Mouse (Mus musculus) heart, postnatal 0 days (tissue): ENCODE measurements around the gene Erf. TPM values are rescaled to one million over a fixed set of nuclear protein-coding genes. Genes with fewer than 3 reads are reported as not detected.
A peak's percentile ranks its signal among the peaks of the same experiment; 100 is the strongest.

Experiments used
- ATAC-seq: fragments of 200-750 bp; cut with Nextera tagmentation; 2 replicates; pipeline ENCODE4 v1.8.0; 2017; ENCODE audit warnings: low read depth, moderate number of reproducible peaks, moderate library complexity; ENCODE audit not compliant: insufficient read depth
- DNase-seq: peaks from one replicate; pipeline ENCODE4 v3.0.0-alpha.2; 2016; ENCODE audit warnings: low spot score
- H3K27ac ChIP-seq: fragments of 300-500 bp; sonication (generic); 2 replicates; pipeline ENCODE4 v1.5.1; 2014; ENCODE audit warnings: low read depth, mild to moderate bottlenecking
- H3K27me3 ChIP-seq: fragments of 300-500 bp; sonication (generic); 2 replicates; pipeline ENCODE4 v1.6.1; 2014; ENCODE audit warnings: low read length, mixed read lengths; ENCODE audit not compliant: control insufficient read depth, insufficient read depth
- H3K36me3 ChIP-seq: fragments of 300-500 bp; sonication (generic); replicated peaks from 2 replicates; pipeline ENCODE4 v1.6.1; 2014; ENCODE audit warnings: low read length, mixed read lengths; ENCODE audit not compliant: control insufficient read depth, insufficient read depth
- H3K4me1 ChIP-seq: fragments of 300-500 bp; sonication (generic); 2 replicates; pipeline ENCODE4 v1.6.1; 2014; ENCODE audit warnings: antibody characterized with exemption; ENCODE audit not compliant: control insufficient read depth, insufficient read depth
- H3K4me2 ChIP-seq: fragments of 300-500 bp; sonication (generic); 2 replicates; pipeline ENCODE4 v1.6.1; 2014; ENCODE audit warnings: low read depth, mild to moderate bottlenecking, low read length, moderate library complexity
- H3K4me3 ChIP-seq: fragments of 300-500 bp; sonication (generic); 2 replicates; pipeline ENCODE4 v1.5.1; 2014; ENCODE audit warnings: low read depth, low read length
- H3K9ac ChIP-seq: fragments of 300-500 bp; sonication (generic); replicated peaks from 2 replicates; pipeline ENCODE4 v1.6.1; 2014; ENCODE audit warnings: low read depth, low read length, mixed read lengths
- H3K9me3 ChIP-seq: fragments of 300-500 bp; sonication (generic); replicated peaks from 2 replicates; pipeline ENCODE4 v1.6.1; 2016; ENCODE audit warnings: low read length; ENCODE audit not compliant: control insufficient read depth
- CTCF ChIP-seq: IDR thresholded peaks from 2 replicates; pipeline ENCODE4 v1.5.1; 2016; ENCODE audit warnings: antibody characterized with exemption, control low read depth, low read depth
- EP300 ChIP-seq: IDR thresholded peaks from 2 replicates; pipeline ENCODE4 v1.6.1; 2016; ENCODE audit warnings: antibody characterized with exemption, low read depth
- WGBS: fragments of 180-500 bp; shearing (Covaris S2); extraction: QIAGEN DNeasy Blood & Tissue Kit; methylation state at CpG from one replicate; pipeline ENCODE4 v1.1.7; 2014; 5-methylcytosine and 5-hydroxymethylcytosine counted together
- polyA plus RNA-seq: library from polyadenylated mRNA; unstranded; fragments of >200 nt; fragmentation: Nextera tagmentation; extraction: Ambion mirVana; gene quantifications from 2 replicates; pipeline ENCODE4 v1.2.1, GENCODE M21; 2015
- total RNA-seq: library from RNA; depleted of rRNA; stranded (reverse); fragments of >200 nt; gene quantifications from 2 replicates; pipeline ENCODE4 v1.2.3, GENCODE M21; 2014; ENCODE audit warnings: low replicate concordance

Erf gene
- total and polyA plus RNA-seq, 2 experiments from 2014 or later: 7.0 to 66.8 TPM

DNA sequence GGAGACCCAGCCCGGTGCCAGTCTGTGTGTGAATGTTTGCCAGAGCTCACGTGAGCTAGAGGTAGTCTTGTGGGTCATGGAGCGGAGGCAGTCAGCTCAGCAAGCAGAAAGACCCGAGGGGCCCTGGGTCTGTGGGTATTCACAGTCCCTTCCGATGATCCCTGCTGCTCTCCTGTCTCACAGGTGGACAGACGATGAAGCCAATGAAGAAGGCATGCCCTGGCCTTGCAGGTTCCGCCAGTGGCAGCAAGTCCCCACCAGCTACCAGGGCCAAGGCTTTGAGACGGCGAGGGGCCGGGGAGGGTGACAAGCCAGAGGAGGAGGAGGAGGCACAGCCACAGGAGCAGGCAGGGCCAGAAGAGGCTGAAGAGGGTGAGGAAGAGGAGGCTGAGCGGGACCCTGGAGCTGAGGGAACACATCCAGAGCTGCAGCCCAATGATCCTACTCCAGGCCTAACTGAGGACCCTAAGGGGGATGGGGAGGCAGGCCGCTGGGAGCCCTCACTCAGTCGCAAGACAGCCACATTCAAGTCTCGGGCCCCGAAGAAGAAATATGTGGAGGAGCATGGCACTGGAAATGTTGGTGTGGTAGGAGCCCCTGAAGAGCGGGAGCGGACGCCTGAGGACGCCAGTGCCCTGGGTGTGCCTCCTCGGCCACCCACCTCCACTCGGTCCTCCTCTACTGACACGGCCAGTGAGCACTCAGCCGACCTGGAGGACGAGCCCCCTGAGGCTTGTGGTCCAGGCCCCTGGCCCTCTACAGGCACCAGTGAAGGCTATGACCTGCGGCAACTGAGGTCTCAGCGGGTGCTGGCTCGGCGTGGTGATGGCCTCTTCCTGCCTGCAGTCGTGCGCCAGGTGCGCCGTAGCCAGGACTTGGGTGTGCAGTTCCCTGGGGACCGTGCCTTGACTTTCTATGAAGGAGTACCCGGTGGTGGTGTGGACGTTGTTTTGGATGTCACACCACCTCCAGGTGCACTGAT lies 20.4 kb upstream of the Erf start:
- Histone ChIP-seq H3K9me3 (no peaks in the 10 kb centered on the region), H3K9ac (no peak overlapping the region), H3K36me3 (peaks cover 25% of the 10 kb centered on the region), H3K4me3 (no peak overlapping the region), H3K4me2 (no peak overlapping the region), H3K27me3 (no peaks in the 10 kb centered on the region), H3K27ac (no peak overlapping the region), H3K4me1 (peaks cover 38% of the 10 kb centered on the region)
- DNase-seq (no peak), ATAC-seq (no peak)
- no peak for TF ChIP-seq EP300
- TF ChIP-seq CTCF: no peak
- WGBS: 89% methylated on average over 35 of the region's 35 CpGs

DNA sequence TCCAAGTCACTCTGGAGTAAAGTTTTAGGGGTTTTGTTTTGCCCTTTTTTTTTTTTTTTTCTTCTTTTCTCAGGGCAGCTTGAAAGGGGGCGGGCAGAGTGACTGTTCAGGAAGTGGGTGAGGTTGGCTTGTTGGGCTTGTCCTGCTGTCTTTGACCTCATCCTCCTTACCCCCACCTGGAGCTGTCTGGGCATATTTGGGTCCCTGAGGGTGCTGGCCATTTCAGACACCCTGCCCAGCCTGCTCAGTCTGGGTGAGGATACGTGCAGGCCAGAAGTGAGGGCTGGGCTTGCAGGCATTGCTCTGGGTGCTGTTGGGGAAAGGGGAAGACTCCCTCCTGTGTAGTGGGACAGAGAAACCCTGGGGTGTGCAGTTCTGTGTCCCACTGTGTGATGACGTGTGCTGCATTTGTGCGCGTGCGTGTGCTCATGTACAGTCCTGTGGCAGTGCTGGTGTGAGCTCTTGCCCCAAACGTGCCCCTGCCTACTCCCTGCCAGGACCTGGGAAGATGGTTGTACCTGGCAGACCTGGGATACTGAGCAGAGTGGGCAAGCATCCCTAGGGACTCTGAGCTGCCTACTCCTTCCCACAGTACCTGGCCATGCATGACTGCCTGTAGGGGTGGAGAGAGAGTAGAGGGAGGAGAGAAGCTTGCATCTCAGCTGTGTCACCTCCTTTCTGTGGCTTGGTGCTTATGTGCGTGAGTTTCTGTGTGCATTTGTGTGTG lies 19.1 kb upstream of the Erf start:
- peak overlapping the region; percentile 81 for H3K27ac ChIP-seq
- no peaks in the 10 kb centered on the region for H3K9me3 ChIP-seq
- peaks cover 25% of the 10 kb centered on the region for H3K36me3 ChIP-seq

DNA sequence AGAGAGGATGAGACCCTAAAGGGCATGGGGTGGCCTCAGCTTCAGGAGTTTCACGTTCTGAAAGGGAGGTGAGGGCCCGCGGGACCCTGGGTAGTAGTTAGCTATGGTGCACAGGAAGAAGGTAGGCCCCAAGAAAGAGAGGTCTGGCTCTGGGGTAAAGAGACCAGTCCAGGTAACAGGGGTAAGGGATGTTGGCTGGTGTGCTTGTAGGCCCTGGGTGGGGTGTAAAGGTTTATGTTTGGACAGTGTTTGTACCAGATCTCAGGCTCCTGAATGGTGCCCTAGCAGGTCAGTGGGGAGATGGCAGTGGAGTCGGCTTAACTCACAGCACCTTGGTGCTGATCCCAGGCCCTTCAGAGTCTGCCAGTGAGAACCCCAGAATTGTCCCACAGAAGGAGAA lies 18.5 kb upstream of the Erf start:
- Histone ChIP-seq H3K9me3 (no peaks in the 10 kb centered on the region), H3K4me1 (peaks cover 28% of the 10 kb centered on the region), H3K9ac (peak overlapping the region; percentile 86), H3K4me2 (peak overlapping the region; percentile 86), H3K36me3 (peaks cover 25% of the 10 kb centered on the region), H3K27me3 (no peaks in the 10 kb centered on the region), H3K4me3 (peak overlapping the region; percentile 80), H3K27ac (peak overlapping the region; percentile 81)
- ATAC-seq: no peak
- WGBS: 17% methylated on average over 4 of the region's 4 CpGs
- DNase-seq: no peak
- TF ChIP-seq EP300 (no peak), CTCF (no peak)

More for the DNA sequence above, 19.1 kb upstream of the Erf start:
- 76% methylated on average over 8 of the region's 8 CpGs for WGBS
- Histone ChIP-seq H3K27me3 (no peaks in the 10 kb centered on the region), H3K4me1 (peaks cover 28% of the 10 kb centered on the region), H3K4me3 (peak overlapping the region; percentile 80; the same call in 1 of the 2 replicates), H3K9ac (peak overlapping the region; percentile 86), H3K4me2 (peak overlapping the region; percentile 86)
- DNase-seq: no peak
- no peak for ATAC-seq
- TF ChIP-seq EP300: no peak
- TF ChIP-seq CTCF: no peak

DNA sequence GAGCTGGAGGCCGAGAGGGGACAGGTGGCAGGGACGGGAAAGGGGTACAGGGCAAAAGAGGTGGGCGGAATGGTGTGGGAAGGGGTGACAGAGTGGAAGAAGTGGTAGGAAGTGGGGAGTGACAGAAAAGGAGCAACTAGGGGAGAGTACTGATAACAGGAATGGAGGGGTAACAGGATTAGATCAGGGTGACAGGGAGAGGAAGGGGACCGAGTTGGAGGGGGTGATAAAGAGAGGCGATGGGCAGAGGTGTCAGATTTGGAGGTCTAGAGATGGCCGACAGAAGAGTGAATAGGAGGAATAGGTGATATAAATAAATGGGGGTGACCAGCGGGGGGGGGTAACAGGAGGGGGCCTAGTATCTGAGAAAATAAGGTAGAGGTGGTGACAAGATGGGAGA lies 18.0 kb upstream of the Erf start:
- Histone ChIP-seq H3K36me3 (peaks cover 24% of the 10 kb centered on the region), H3K27me3 (no peaks in the 10 kb centered on the region), H3K4me1 (peaks cover 26% of the 10 kb centered on the region), H3K9me3 (no peaks in the 10 kb centered on the region), H3K4me3 (peak overlapping the region; percentile 80), H3K27ac (peak overlapping the region; percentile 81), H3K9ac (peak overlapping the region; percentile 86), H3K4me2 (peak overlapping the region; percentile 86)
- DNase-seq (no peak), ATAC-seq (no peak)
- TF ChIP-seq CTCF (no peak), EP300 (no peak)
- WGBS: 1% methylated on average over 7 of the region's 7 CpGs

DNA sequence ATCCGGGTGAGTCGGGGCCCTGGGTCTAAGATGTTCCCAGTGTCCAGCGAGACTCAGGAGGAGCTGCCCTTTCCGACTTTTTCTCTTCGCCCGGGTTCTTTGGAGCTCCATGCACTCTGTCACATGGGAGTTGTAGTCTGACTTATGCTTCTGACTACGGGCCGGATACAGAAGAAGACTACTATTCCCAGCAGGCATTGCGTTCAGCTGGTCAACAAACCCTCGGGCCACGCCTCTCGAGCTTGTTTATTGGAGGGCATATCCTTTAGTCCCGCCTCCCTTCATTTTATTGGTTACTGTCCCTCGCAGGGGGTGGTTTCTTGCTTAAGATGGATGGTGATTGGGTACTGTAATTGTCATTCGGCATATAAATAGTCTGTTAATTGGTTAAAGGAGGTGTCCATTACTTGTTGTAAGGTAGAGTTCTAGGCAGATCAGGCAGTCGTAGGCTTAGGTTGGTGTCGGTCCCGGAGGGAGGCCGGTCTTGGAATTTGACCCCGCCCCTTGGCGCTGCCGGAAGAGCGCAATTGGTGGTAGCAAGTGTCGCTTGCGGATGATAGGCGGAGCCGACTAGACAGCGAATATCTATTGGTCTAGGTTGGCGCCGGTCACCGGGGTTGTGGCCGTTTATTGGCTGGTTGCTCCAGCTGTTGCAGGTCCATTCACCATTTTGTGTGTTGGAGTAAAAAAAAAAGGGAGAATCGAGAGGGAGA lies 17.3 kb upstream of the Erf start:
- Histone ChIP-seq H3K4me1 (peaks cover 23% of the 10 kb centered on the region), H3K9me3 (no peaks in the 10 kb centered on the region), H3K4me3 (peak overlapping the region; percentile 80), H3K27ac (peak overlapping the region; percentile 93), H3K27me3 (no peaks in the 10 kb centered on the region), H3K4me2 (peak overlapping the region; percentile 86), H3K9ac (peak overlapping the region; percentile 86), H3K36me3 (peaks cover 17% of the 10 kb centered on the region)
- peak; percentile 90 for ATAC-seq
- TF ChIP-seq CTCF (no peak), EP300 (peak; percentile 83)
- WGBS: under 1% methylated on average over 33 of the region's 33 CpGs
- DNase-seq: peak; percentile 100
